Mouse (Mus musculus) liver, postnatal 0 days (tissue): ENCODE measurements around the gene Camk1g. TPM values are rescaled to one million over a fixed set of nuclear protein-coding genes. Genes with fewer than 3 reads are reported as not detected.

Experiments used
- ATAC-seq: fragments of 200-750 bp; cut with Nextera tagmentation; 2 replicates; pipeline ENCODE4 v1.8.0; 2017; ENCODE audit warnings: mild to moderate bottlenecking, moderate library complexity
- DNase-seq: peaks from one replicate; pipeline ENCODE4 v3.0.0-alpha.2; 2016
- H3K27ac ChIP-seq: fragments of 300-500 bp; sonication (generic); 2 replicates; pipeline ENCODE4 v1.5.1; 2014; ENCODE audit warnings: antibody characterized with exemption, moderate library complexity, mild to moderate bottlenecking, low read depth
- H3K27me3 ChIP-seq: fragments of 300-500 bp; sonication (generic); 2 replicates; pipeline ENCODE4 v1.6.1; 2014; ENCODE audit warnings: low read length, control low read depth, mixed read lengths; ENCODE audit not compliant: insufficient read depth
- H3K36me3 ChIP-seq: fragments of 300-500 bp; sonication (generic); replicated peaks from 2 replicates; pipeline ENCODE4 v1.6.1; 2014; ENCODE audit warnings: mild to moderate bottlenecking, control low read depth, low read length, moderate library complexity, mixed read lengths; ENCODE audit not compliant: insufficient read depth
- H3K4me1 ChIP-seq: fragments of 300-500 bp; sonication (generic); 2 replicates; pipeline ENCODE4 v1.6.1; 2014; ENCODE audit warnings: antibody characterized with exemption, mild to moderate bottlenecking, control low read depth; ENCODE audit not compliant: insufficient read depth
- H3K4me2 ChIP-seq: fragments of 300-500 bp; sonication (generic); 2 replicates; pipeline ENCODE4 v1.6.1; 2014; ENCODE audit warnings: low read depth, mild to moderate bottlenecking, low read length, moderate library complexity, mixed read lengths
- H3K4me3 ChIP-seq: fragments of 300-500 bp; sonication (generic); 2 replicates; pipeline ENCODE4 v1.5.1; 2014; ENCODE audit warnings: low read depth, low read length
- H3K9ac ChIP-seq: fragments of 300-500 bp; sonication (generic); replicated peaks from 2 replicates; pipeline ENCODE4 v1.6.1; 2014; ENCODE audit warnings: mild to moderate bottlenecking, moderate library complexity
- H3K9me3 ChIP-seq: fragments of 300-500 bp; sonication (generic); 2 replicates; pipeline ENCODE4 v1.6.1; 2016; ENCODE audit warnings: mild to moderate bottlenecking, control low read depth, low read length, mixed read lengths
- CTCF ChIP-seq: sonication (generic); IDR thresholded peaks from 2 replicates; pipeline ENCODE4 v1.5.1; 2016; ENCODE audit warnings: antibody characterized with exemption, low read depth
- EP300 ChIP-seq: IDR thresholded peaks from 2 replicates; pipeline ENCODE4 v1.6.1; 2016; ENCODE audit warnings: antibody characterized with exemption, low read depth, mild to moderate bottlenecking
- WGBS: fragments of 180-500 bp; shearing (Covaris S2); extraction: QIAGEN DNeasy Blood & Tissue Kit; methylation state at CpG from one replicate; pipeline ENCODE4 v1.1.7; 2014; ENCODE audit not compliant: insufficient replicate concordance; 5-methylcytosine and 5-hydroxymethylcytosine counted together
- polyA plus RNA-seq: library from polyadenylated mRNA; unstranded; fragments of >200 nt; fragmentation: Nextera tagmentation; extraction: Ambion mirVana; gene quantifications from 2 replicates; pipeline ENCODE4 v1.2.1, GENCODE M21; 2015

Gene Camk1g
- polyA plus RNA-seq, 1 experiment from 2014 or later = 0.15 TPM

GRCm38 (mm10) chr1:193317159-193317559, 52.9 kb downstream of the Camk1g start:
- H3K9me3 ChIP-seq = no peaks in the 10 kb centered on the region
- 0 out of 2 replicates have a peak overlapping the region, but pooled peaks have one; percentile 5 for H3K27ac ChIP-seq
- no peak overlapping the region for H3K4me3 ChIP-seq
- DNase-seq (no peak), ATAC-seq (no peak)
- H3K9ac ChIP-seq = no peak overlapping the region
- 51% methylated on average over 6 of the region's 6 CpGs for WGBS
- no peaks in the 10 kb centered on the region for H3K36me3 ChIP-seq
- TF ChIP-seq EP300 = no peak
- TF ChIP-seq CTCF = no peak
- no peaks in the 10 kb centered on the region for H3K27me3 ChIP-seq
- H3K4me2 ChIP-seq = no peak overlapping the region
- peaks cover 10% of the 10 kb centered on the region; the same call in 1 of the 2 replicates for H3K4me1 ChIP-seq

GRCm38 (mm10) chr1:193316358-193316750, 53.7 kb downstream of the Camk1g start:
- WGBS = 78% methylated on average over 9 of the region's 9 CpGs
- Histone ChIP-seq H3K4me3 (no peak overlapping the region), H3K27me3 (no peaks in the 10 kb centered on the region), H3K4me1 (peaks cover 10% of the 10 kb centered on the region; the same call in 1 of the 2 replicates), H3K4me2 (no peak overlapping the region), H3K9me3 (no peaks in the 10 kb centered on the region), H3K9ac (no peak overlapping the region), H3K27ac (no peak overlapping the region), H3K36me3 (no peaks in the 10 kb centered on the region)
- DNase-seq (no peak), ATAC-seq (no peak)
- no peak for TF ChIP-seq EP300

GRCm38 (mm10) chr1:193315705-193316357, 54.3 kb downstream of the Camk1g start:
- H3K9me3 ChIP-seq = no peaks in the 10 kb centered on the region
- no peaks in the 10 kb centered on the region for H3K36me3 ChIP-seq
- TF ChIP-seq EP300 (no peak), CTCF (no peak)
- no peak overlapping the region for H3K4me3 ChIP-seq
- H3K9ac ChIP-seq = no peak overlapping the region
- no peak overlapping the region for H3K4me2 ChIP-seq
- peaks cover 10% of the 10 kb centered on the region for H3K4me1 ChIP-seq
- no peak overlapping the region for H3K27ac ChIP-seq
- no peaks in the 10 kb centered on the region for H3K27me3 ChIP-seq
- DNase-seq (no peak), ATAC-seq (no peak)
- 68% methylated on average over 5 of the region's 5 CpGs for WGBS

- no peaks in the 10 kb centered on the region for H3K9me3 ChIP-seq
- H3K9ac ChIP-seq = 0 out of 2 replicates have a peak overlapping the region, but pooled peaks have one; percentile 37
- peak; percentile 52; the same call in 1 of the 2 replicates for TF ChIP-seq EP300
- TF ChIP-seq CTCF = no peak
- H3K27me3 ChIP-seq = no peaks in the 10 kb centered on the region
- DNase-seq (peak; percentile 74), ATAC-seq (peak; percentile 92)
- peak overlapping the region; percentile 92 for H3K27ac ChIP-seq
- H3K4me3 ChIP-seq = no peak overlapping the region
- 57% methylated on average over 1 of the region's 1 CpGs for WGBS
- H3K36me3 ChIP-seq = no peaks in the 10 kb centered on the region
- H3K4me1 ChIP-seq = peaks cover 19% of the 10 kb centered on the region
- peak overlapping the region; percentile 46 for H3K4me2 ChIP-seq
Observed at GRCm38 (mm10) chr1:193311596-193311995, 58.5 kb downstream of the Camk1g start.

GRCm38 (mm10) chr1:193310519-193311085, 59.5 kb downstream of the Camk1g start:
- H3K9me3 ChIP-seq = no peaks in the 10 kb centered on the region
- no peak for TF ChIP-seq CTCF
- TF ChIP-seq EP300 = no peak
- H3K27me3 ChIP-seq = no peaks in the 10 kb centered on the region
- ATAC-seq (no peak), DNase-seq (no peak)
- 51% methylated on average over 3 of the region's 3 CpGs for WGBS
- peak overlapping the region; percentile 46 for H3K4me2 ChIP-seq
- no peaks in the 10 kb centered on the region for H3K36me3 ChIP-seq
- H3K9ac ChIP-seq = peak overlapping the region; percentile 50; the same call in 1 of the 2 replicates
- H3K4me3 ChIP-seq = no peak overlapping the region
- H3K4me1 ChIP-seq = peaks cover 19% of the 10 kb centered on the region
- peak overlapping the region; percentile 92 for H3K27ac ChIP-seq

- Histone ChIP-seq H3K9me3 (no peaks in the 10 kb centered on the region), H3K4me3 (no peak overlapping the region), H3K4me2 (peak overlapping the region; percentile 46; the same call in 1 of the 2 replicates), H3K36me3 (no peaks in the 10 kb centered on the region), H3K27ac (peak overlapping the region; percentile 92), H3K4me1 (peaks cover 19% of the 10 kb centered on the region), H3K9ac (0 out of 2 replicates have a peak overlapping the region, but pooled peaks have one; percentile 50), H3K27me3 (no peaks in the 10 kb centered on the region)
- no peak for ATAC-seq
- 46% methylated on average over 1 of the region's 1 CpGs for WGBS
- no peak for DNase-seq
- TF ChIP-seq EP300 = no peak
- no peak for TF ChIP-seq CTCF
Observed at GRCm38 (mm10) chr1:193309785-193310518, 60.1 kb downstream of the Camk1g start.
